In genomic region chr7:130586521-130587072, GRCm38 (mm10) we compare ENCODE assay signal across 19 mouse cellular contexts. TPM values are rescaled to one million over a fixed set of nuclear protein-coding genes. Genes with fewer than 3 reads are reported as not detected.
DNase-seq lines count a peak whose midpoint lies in the region; ATAC-seq and TF ChIP-seq lines count a peak whose summit lies in the region.
"Had no signal": no experiment of that assay in that cellular context is flagged by ENCODE, and none has a peak within 500 bp of the region (broad histone marks: within the 10 kb centered on the region; RNA-seq: fewer than 3 reads in every experiment).

No protein-coding gene starts in this region.

- no peaks in the 10 kb centered on the region for H3K36me3 ChIP-seq in liver, postnatal 0 days (replicated peaks; ENCODE audit: insufficient read depth, low read length)
- H3K36me3 ChIP-seq in lung, embryonic 14.5 days (ENCODE audit: insufficient read depth), result no peaks in the 10 kb centered on the region
- H3K36me3 ChIP-seq: embryonic facial prominence, embryonic 13.5 days; heart, embryonic 12.5 days; hindbrain, embryonic 15.5 days had no signal

- no peak for TF ChIP-seq EP300 in liver, postnatal 0 days (IDR thresholded peaks at IDR 0.05; ENCODE audit: low read depth)

- ATAC-seq in liver, postnatal 0 days, result peak; percentile 63; the same call in 1 of the 2 replicates
- no peak for ATAC-seq in lung, embryonic 14.5 days (ENCODE audit: insufficient read depth)
- ATAC-seq: activated CD4-positive, CD25-positive, alpha-beta regulatory T cell, adult 4 months; forebrain, embryonic 13.5 days; Patski had no signal

- H3K4me1 ChIP-seq in liver, postnatal 0 days (ENCODE audit: insufficient read depth), result peaks cover 4% of the 10 kb centered on the region
- H3K4me1 ChIP-seq in lung, embryonic 14.5 days (ENCODE audit: insufficient read depth), result no peaks in the 10 kb centered on the region
- H3K4me1 ChIP-seq: embryonic facial prominence, embryonic 13.5 days; heart, embryonic 12.5 days had no signal

- no peaks in the 10 kb centered on the region for H3K27me3 ChIP-seq in liver, postnatal 0 days (ENCODE audit: insufficient read depth, low read length)
- no peaks in the 10 kb centered on the region for H3K27me3 ChIP-seq in lung, embryonic 14.5 days (ENCODE audit: insufficient read depth, low read length)
- H3K27me3 ChIP-seq: embryonic facial prominence, embryonic 13.5 days; heart, embryonic 12.5 days; hindbrain, embryonic 15.5 days; Patski had no signal

- H3K27ac ChIP-seq in liver, postnatal 0 days (ENCODE audit: low read depth), result no peak overlapping the region
- H3K27ac ChIP-seq in lung, embryonic 14.5 days (ENCODE audit: low read depth), result no peak overlapping the region
- H3K27ac ChIP-seq: embryonic facial prominence, embryonic 13.5 days; forebrain, embryonic 13.5 days; hindbrain, embryonic 15.5 days had no signal

- H3K9ac ChIP-seq in liver, postnatal 0 days (replicated peaks), result no peak overlapping the region
- H3K9ac ChIP-seq in lung, embryonic 14.5 days, result no peak overlapping the region
- H3K9ac ChIP-seq: embryonic facial prominence, embryonic 13.5 days; forebrain, embryonic 13.5 days; heart, embryonic 12.5 days; hindbrain, embryonic 15.5 days had no signal

- no peak overlapping the region for H3K4me3 ChIP-seq in liver, postnatal 0 days (ENCODE audit: low read depth, low read length)
- H3K4me3 ChIP-seq in lung, embryonic 14.5 days (ENCODE audit: low read depth, low read length), result no peak overlapping the region
- H3K4me3 ChIP-seq: embryonic facial prominence, embryonic 13.5 days; forebrain, embryonic 13.5 days; heart, embryonic 12.5 days; hindbrain, embryonic 15.5 days had no signal

- no peaks in the 10 kb centered on the region for H3K9me3 ChIP-seq in liver, postnatal 0 days (ENCODE audit: low read length)
- H3K9me3 ChIP-seq in lung, embryonic 14.5 days (ENCODE audit: low read depth, low read length), result no peaks in the 10 kb centered on the region
- H3K9me3 ChIP-seq: embryonic facial prominence, embryonic 13.5 days; forebrain, embryonic 13.5 days; heart, embryonic 12.5 days; hindbrain, embryonic 15.5 days had no signal

- no peak for TF ChIP-seq CTCF in liver, postnatal 0 days (IDR thresholded peaks at IDR 0.05; ENCODE audit: low read depth)
- TF ChIP-seq CTCF in lung, embryonic 14.5 days (IDR thresholded peaks at IDR 0.05; ENCODE audit: low read depth), result no peak

- DNase-seq in liver, postnatal 0 days, result no peak
- DNase-seq in liver, result no peak
- DNase-seq in lung, embryonic 14.5 days, result peak; percentile 27
- DNase-seq in lung, postnatal 10 days, result peak; percentile 64
- peak; percentile 51 to 69 for DNase-seq in lung, postnatal 4 days
- no peak for DNase-seq in adrenal gland, adult (ENCODE audit: inconsistent age in 2 of 2, low spot score in 1 of 2)
- DNase-seq in layer of hippocampus, postnatal 25 days (ENCODE audit: extremely low spot score in 1 of 2, low spot score in 1 of 2), result no peak
- DNase-seq: adrenal gland, adult 2 months; adrenal gland, postnatal 25 days; cerebellum, adult 18-20 months; cerebellum, adult 9-11 months; cerebellum, postnatal 36 days; gastrocnemius, postnatal 14 days had no signal

- H3K4me2 ChIP-seq in liver, postnatal 0 days (ENCODE audit: low read depth, low read length), result no peak overlapping the region
- H3K4me2 ChIP-seq in lung, embryonic 14.5 days, result no peak overlapping the region
- H3K4me2 ChIP-seq: embryonic facial prominence, embryonic 13.5 days; forebrain, embryonic 13.5 days; heart, embryonic 12.5 days; hindbrain, embryonic 15.5 days had no signal

- 81% methylated on average over 2 of the region's 2 CpGs for WGBS in liver, postnatal 0 days (ENCODE audit: insufficient replicate concordance)
- WGBS in lung, embryonic 14.5 days, result 52% methylated on average over 2 of the region's 2 CpGs

RNA-seq across cellular contexts. Expression of gene Tacc2, which starts 9.4 kb away (rescaled TPM):
- polyA plus RNA-seq in liver, postnatal 0 days (2015; fragmentation: Nextera tagmentation; extraction: Ambion mirVana), result 3.5 and 3.8 TPM in 2 replicates
- 32.6 and 33.8 TPM in 2 replicates for polyA plus RNA-seq in lung, embryonic 14.5 days (2014; fragmentation: Nextera tagmentation; extraction: Ambion mirVana)
- total RNA-seq in layer of hippocampus, postnatal 25 days (2021), result 10 to 100 TPM; 75.1 to 82.4 TPM

RNA-seq across cellular contexts. Expression of gene Nsmce4a, which starts 13.7 kb away (rescaled TPM):
- polyA plus RNA-seq in liver, postnatal 0 days (2015; fragmentation: Nextera tagmentation; extraction: Ambion mirVana), result 67.8 and 72.6 TPM in 2 replicates
- 185 and 192 TPM in 2 replicates for polyA plus RNA-seq in lung, embryonic 14.5 days (2014; fragmentation: Nextera tagmentation; extraction: Ambion mirVana)
- total RNA-seq in layer of hippocampus, postnatal 25 days (2021), result 10 to 100 TPM; 36.3 to 36.6 TPM

Comparison
In these comparisons a context has a peak if more than half of its experiments do, and no peak if none do; other contexts are left out.
1. DNase-seq: peak in lung, embryonic 14.5 days (single experiment), lung, postnatal 10 days (single experiment) and lung, postnatal 4 days (2 of 2); none in liver, postnatal 0 days (single experiment), liver (single experiment), adrenal gland, adult (0 of 2) and layer of hippocampus, postnatal 25 days (0 of 2).